Mouse (Mus musculus): ENCODE data around the gene Fam228a. TPM values are rescaled to one million over a fixed set of nuclear protein-coding genes. Genes with fewer than 3 reads are reported as not detected.
"Not testable (repeated sequence)": the region's sequence is repeated elsewhere in the genome, so short reads cannot be mapped to it uniquely, and the experiment has no call there.

The Fam228a gene
- total RNA-seq (2014; rRNA removed) (0.28 and 0.67 TPM in 2 replicates), polyA plus RNA-seq (2012; rRNA removed) (0.15 and 0.17 TPM in 2 replicates)

DNA sequence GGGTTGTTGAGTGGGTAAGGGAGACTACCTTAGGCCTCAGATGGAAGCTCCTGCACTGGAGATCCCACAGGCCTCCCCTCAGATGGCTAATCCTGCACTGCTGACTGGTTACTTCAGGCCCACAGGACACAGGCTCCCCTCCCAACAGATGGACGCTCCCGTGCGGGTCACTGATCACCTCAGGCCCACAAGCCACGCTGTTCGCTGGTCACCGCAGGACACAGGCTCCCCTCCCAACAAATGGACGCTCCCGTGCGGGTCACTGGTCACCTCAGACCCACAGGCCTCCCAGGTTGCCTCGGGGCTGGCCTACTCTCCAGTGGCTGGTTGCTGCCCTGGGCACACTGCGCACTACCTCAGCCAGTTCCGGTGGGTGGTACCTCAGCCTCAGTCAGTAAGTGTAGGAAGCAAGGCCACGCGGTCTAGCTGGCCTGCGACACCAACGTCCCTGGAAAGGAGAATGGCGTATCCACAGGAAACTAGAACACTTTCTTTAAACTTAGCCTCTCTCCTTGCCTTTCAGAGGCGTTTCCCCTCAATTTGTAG lies at the start of gene Fam228a:
Fam228a (minus strand) TSS at position 400 of the 546 bp plus-strand sequence.
- WGBS = 91% methylated on average over 18 of the region's 18 CpGs
- Histone ChIP-seq H3K27me3 (ENCODE audit: control insufficient read depth, insufficient read depth, low read length) (no peaks in the 10 kb centered on the region), H3K4me1 (ENCODE audit: control insufficient read depth, insufficient read depth, low read length) (no peaks in the 10 kb centered on the region), H3K36me3 (ENCODE audit: control insufficient read depth, insufficient read depth, low read length) (no peaks in the 10 kb centered on the region), H3K4me3 (ENCODE audit: insufficient read depth, low read depth, low read length) (no peak within 1 kb of the TSS), H3K9ac (ENCODE audit: low read depth, low read length) (no peak within 1 kb of the TSS), H3K27ac (replicated peaks; ENCODE audit: insufficient read depth, low read depth, low read length) (no peak within 1 kb of the TSS), H3K79me2 (ENCODE audit: control insufficient read depth, insufficient read depth, low read length) (no peaks in the 10 kb centered on the region)
- DNase-seq (ENCODE audit: extremely low read depth, low read depth, low spot score) = no peak
- TF ChIP-seq POLR2A (IDR thresholded peaks at IDR 0.05; ENCODE audit: extremely low read depth, insufficient read depth, low read length) (no peak), CTCF (IDR thresholded peaks at IDR 0.05; ENCODE audit: low read depth, low read length) (no peak)

DNA sequence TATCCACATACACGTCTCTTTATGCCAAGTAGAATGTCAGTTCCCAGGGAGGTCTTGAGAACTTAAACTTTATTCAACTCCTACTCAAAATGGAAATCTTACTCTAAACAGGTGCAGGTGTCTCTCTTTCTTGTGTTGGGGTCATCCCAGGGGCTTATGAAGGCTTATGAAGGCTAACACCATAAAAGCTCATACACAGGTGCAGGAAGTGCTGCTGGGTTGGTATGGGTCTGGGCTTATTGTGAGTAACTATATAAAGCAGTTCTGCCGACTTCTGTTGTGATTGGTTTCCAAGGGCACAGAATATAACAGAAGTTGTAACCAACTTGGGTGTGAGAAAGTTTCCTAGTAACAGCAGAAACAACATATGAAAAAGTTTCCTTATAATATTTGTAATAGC lies 46.2 kb upstream of the Fam228a start:
- no peaks in the 10 kb centered on the region for H3K4me1 ChIP-seq (ENCODE audit: control insufficient read depth, insufficient read depth, low read length)
- no peak overlapping the region for H3K4me3 ChIP-seq (ENCODE audit: insufficient read depth, low read depth, low read length)
- H3K27ac ChIP-seq (replicated peaks; ENCODE audit: insufficient read depth, low read depth, low read length) = no peak overlapping the region
- H3K27me3 ChIP-seq (ENCODE audit: control insufficient read depth, insufficient read depth, low read length) = no peaks in the 10 kb centered on the region
- H3K79me2 ChIP-seq (ENCODE audit: control insufficient read depth, insufficient read depth, low read length) = no peaks in the 10 kb centered on the region
- no peak overlapping the region for H3K9ac ChIP-seq (ENCODE audit: low read depth, low read length)
- H3K36me3 ChIP-seq (ENCODE audit: control insufficient read depth, insufficient read depth, low read length) = no peaks in the 10 kb centered on the region
- 78% methylated on average over 2 of the region's 2 CpGs for WGBS
- no peak for TF ChIP-seq POLR2A (IDR thresholded peaks at IDR 0.05; ENCODE audit: extremely low read depth, insufficient read depth, low read length)
- no peak for TF ChIP-seq CTCF (IDR thresholded peaks at IDR 0.05; ENCODE audit: low read depth, low read length)
- DNase-seq (ENCODE audit: extremely low read depth, low read depth, low spot score) = no peak

DNA sequence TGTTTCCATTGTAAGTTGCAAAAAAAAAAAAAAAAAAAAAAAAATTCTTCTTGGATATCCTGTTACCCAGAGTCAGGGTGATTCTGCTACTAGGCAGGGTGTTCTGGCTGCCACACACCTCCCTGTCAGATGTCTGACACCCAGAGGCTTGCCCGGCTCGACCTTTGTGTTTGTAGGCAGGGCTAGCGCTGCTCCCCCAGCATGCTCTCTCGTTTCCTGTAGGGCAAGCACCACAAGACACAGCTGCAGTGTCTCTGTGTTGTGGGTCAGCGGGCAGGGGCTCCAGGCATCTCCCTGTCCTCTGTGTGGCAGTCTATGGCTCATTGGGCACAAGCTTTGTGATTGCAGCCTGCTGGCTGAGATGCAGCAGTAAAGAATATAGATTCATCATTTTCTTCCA lies 45.4 kb upstream of the Fam228a start:
- no peak for DNase-seq (ENCODE audit: extremely low read depth, low read depth, low spot score)
- H3K4me1 ChIP-seq (ENCODE audit: control insufficient read depth, insufficient read depth, low read length) = no peaks in the 10 kb centered on the region
- no peak overlapping the region for H3K4me3 ChIP-seq (ENCODE audit: insufficient read depth, low read depth, low read length)
- TF ChIP-seq CTCF (IDR thresholded peaks at IDR 0.05; ENCODE audit: low read depth, low read length) (no peak), POLR2A (IDR thresholded peaks at IDR 0.05; ENCODE audit: extremely low read depth, insufficient read depth, low read length) (no peak)
- no peaks in the 10 kb centered on the region for H3K36me3 ChIP-seq (ENCODE audit: control insufficient read depth, insufficient read depth, low read length)
- H3K27me3 ChIP-seq (ENCODE audit: control insufficient read depth, insufficient read depth, low read length) = no peaks in the 10 kb centered on the region
- H3K9ac ChIP-seq (ENCODE audit: low read depth, low read length) = no peak overlapping the region
- 39% methylated on average over 5 of the region's 5 CpGs for WGBS
- H3K27ac ChIP-seq (replicated peaks; ENCODE audit: insufficient read depth, low read depth, low read length) = no peak overlapping the region
- no peaks in the 10 kb centered on the region for H3K79me2 ChIP-seq (ENCODE audit: control insufficient read depth, insufficient read depth, low read length)

DNA sequence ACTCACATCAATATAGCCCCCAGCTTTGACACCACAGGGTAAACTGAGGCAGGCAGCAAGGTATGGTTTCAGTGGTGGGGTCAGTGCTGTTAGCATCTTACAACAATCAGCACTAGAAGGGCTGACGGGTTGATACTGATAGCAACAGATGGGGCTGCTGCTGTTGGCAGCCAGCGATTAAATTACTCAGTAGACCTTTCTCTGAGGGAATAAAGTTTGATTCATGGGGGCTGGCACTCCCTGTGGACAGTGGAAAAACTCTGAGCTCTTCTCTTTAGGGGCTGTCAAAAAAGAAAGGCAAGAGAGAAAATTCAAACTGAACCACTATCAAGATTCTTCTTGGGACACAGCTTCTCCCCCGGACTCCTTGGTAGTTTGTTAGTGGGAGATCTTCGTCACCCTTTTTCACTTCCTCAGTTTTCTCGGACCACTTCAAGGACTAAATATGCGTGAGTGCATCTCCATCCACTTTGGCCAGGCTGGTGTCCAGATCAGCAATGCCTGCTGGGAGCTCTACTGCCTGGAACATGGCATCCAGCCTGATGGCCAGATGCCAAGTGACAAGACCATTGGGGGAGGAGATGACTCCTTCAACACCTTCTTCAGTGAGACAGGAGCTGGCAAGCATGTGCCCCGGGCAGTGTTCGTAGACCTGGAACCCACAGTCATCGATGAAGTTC lies 43.6 kb upstream of the Fam228a start:
- not testable (repeated sequence) for DNase-seq (ENCODE audit: extremely low read depth, low read depth, low spot score); H3K4me1 ChIP-seq (ENCODE audit: control insufficient read depth, insufficient read depth, low read length); H3K27me3 ChIP-seq (ENCODE audit: control insufficient read depth, insufficient read depth, low read length); H3K9ac ChIP-seq (ENCODE audit: low read depth, low read length); H3K27ac ChIP-seq (replicated peaks; ENCODE audit: insufficient read depth, low read depth, low read length); H3K36me3 ChIP-seq (ENCODE audit: control insufficient read depth, insufficient read depth, low read length); H3K4me3 ChIP-seq (ENCODE audit: insufficient read depth, low read depth, low read length); H3K79me2 ChIP-seq (ENCODE audit: control insufficient read depth, insufficient read depth, low read length)
- WGBS = 83% methylated on average over 9 of the region's 9 CpGs

DNA sequence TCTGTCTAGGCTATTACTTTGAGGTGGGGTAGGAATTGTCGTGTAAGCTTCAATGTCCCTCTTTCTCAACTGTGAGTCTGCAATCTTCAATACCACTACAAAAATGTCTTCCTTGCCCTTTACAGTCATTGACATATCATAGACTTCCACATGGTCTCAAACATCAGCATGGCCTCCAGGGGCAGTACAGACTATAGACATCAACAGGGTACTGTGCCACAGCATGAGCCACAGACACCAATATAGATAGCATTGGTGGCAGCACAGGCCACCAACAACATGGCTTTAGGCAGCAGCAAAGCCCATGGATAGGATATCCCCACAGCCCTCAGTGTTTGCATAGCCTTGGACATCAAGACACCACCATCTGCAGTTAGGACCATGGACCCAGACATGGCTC lies 43.0 kb upstream of the Fam228a start:
- TF ChIP-seq POLR2A (IDR thresholded peaks at IDR 0.05; ENCODE audit: extremely low read depth, insufficient read depth, low read length) (no peak), CTCF (IDR thresholded peaks at IDR 0.05; ENCODE audit: low read depth, low read length) (no peak)
- WGBS = 100% methylated on average over 1 of the region's 1 CpGs
- H3K27ac ChIP-seq (replicated peaks; ENCODE audit: insufficient read depth, low read depth, low read length) = no peak overlapping the region
- H3K4me1 ChIP-seq (ENCODE audit: control insufficient read depth, insufficient read depth, low read length) = no peaks in the 10 kb centered on the region
- no peak overlapping the region for H3K9ac ChIP-seq (ENCODE audit: low read depth, low read length)
- no peaks in the 10 kb centered on the region for H3K79me2 ChIP-seq (ENCODE audit: control insufficient read depth, insufficient read depth, low read length)
- DNase-seq (ENCODE audit: extremely low read depth, low read depth, low spot score) = no peak
- no peaks in the 10 kb centered on the region for H3K36me3 ChIP-seq (ENCODE audit: control insufficient read depth, insufficient read depth, low read length)
- no peaks in the 10 kb centered on the region for H3K27me3 ChIP-seq (ENCODE audit: control insufficient read depth, insufficient read depth, low read length)
- no peak overlapping the region for H3K4me3 ChIP-seq (ENCODE audit: insufficient read depth, low read depth, low read length)

DNA sequence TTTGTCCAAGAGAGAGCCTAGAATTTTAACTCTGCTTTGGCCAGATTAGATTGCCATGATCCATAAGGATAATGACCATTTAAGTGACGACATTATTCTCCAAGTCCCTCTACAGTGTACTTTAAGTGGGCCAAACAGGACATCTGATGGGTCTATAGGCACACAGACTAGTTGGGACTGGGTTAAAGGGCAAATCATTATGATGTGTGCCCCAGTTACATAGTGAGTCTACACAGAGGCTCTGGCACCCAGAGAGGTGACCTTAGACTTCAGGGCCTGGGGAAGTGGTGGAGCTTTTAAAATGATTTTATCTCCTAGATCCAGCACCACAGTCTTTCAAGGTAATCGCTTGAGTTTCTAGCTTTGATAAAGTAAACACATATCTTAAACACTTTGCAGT lies 42.0 kb upstream of the Fam228a start:
- Histone ChIP-seq H3K9ac (ENCODE audit: low read depth, low read length) (no peak overlapping the region), H3K27me3 (ENCODE audit: control insufficient read depth, insufficient read depth, low read length) (no peaks in the 10 kb centered on the region), H3K4me1 (ENCODE audit: control insufficient read depth, insufficient read depth, low read length) (no peaks in the 10 kb centered on the region), H3K36me3 (ENCODE audit: control insufficient read depth, insufficient read depth, low read length) (no peaks in the 10 kb centered on the region), H3K27ac (replicated peaks; ENCODE audit: insufficient read depth, low read depth, low read length) (no peak overlapping the region), H3K79me2 (ENCODE audit: control insufficient read depth, insufficient read depth, low read length) (no peaks in the 10 kb centered on the region), H3K4me3 (ENCODE audit: insufficient read depth, low read depth, low read length) (no peak overlapping the region)
- DNase-seq (ENCODE audit: extremely low read depth, low read depth, low spot score) = no peak
- TF ChIP-seq POLR2A (IDR thresholded peaks at IDR 0.05; ENCODE audit: extremely low read depth, insufficient read depth, low read length) = no peak
- WGBS = 66% methylated on average over 2 of the region's 2 CpGs
